In genomic region chr3:90639511-90640154, GRCm38 (mm10) we compare ENCODE assay signal across 10 mouse cellular contexts. TPM values are rescaled to one million over a fixed set of nuclear protein-coding genes. Genes with fewer than 3 reads are reported as not detected.
A peak's percentile ranks its signal among the peaks of the same experiment; 100 is the strongest.
DNase-seq lines count a peak whose midpoint lies in the region; ATAC-seq lines count a peak whose summit lies in the region.
"Had no signal": no experiment of that assay in that cellular context is flagged by ENCODE, and none has a peak within 500 bp of the region (broad histone marks: within the 10 kb centered on the region; RNA-seq: fewer than 3 reads in every experiment).

No protein-coding gene starts in this region.

- H3K36me3 ChIP-seq in forebrain, embryonic 14.5 days (ENCODE audit: control insufficient read depth, insufficient read depth, low read length): no peaks in the 10 kb centered on the region
- H3K36me3 ChIP-seq in forebrain, embryonic 16.5 days (ENCODE audit: control insufficient read depth, insufficient read depth): no peaks in the 10 kb centered on the region
- no peaks in the 10 kb centered on the region for H3K36me3 ChIP-seq in midbrain, embryonic 14.5 days (ENCODE audit: control insufficient read depth, insufficient read depth, low read length)
- no peaks in the 10 kb centered on the region for H3K36me3 ChIP-seq in midbrain, embryonic 13.5 days
- H3K36me3 ChIP-seq in embryonic facial prominence, embryonic 11.5 days (replicated peaks; ENCODE audit: control insufficient read depth, insufficient read depth, low read depth, low read length): no peaks in the 10 kb centered on the region

- no peaks in the 10 kb centered on the region for H3K4me1 ChIP-seq in forebrain, embryonic 14.5 days (ENCODE audit: control insufficient read depth, insufficient read depth, low read length)
- no peaks in the 10 kb centered on the region for H3K4me1 ChIP-seq in forebrain, embryonic 16.5 days (replicated peaks; ENCODE audit: control insufficient read depth, insufficient read depth, low read length)
- no peaks in the 10 kb centered on the region for H3K4me1 ChIP-seq in midbrain, embryonic 14.5 days (ENCODE audit: control insufficient read depth, insufficient read depth, low read length)
- H3K4me1 ChIP-seq in midbrain, embryonic 13.5 days (replicated peaks): no peaks in the 10 kb centered on the region
- H3K4me1 ChIP-seq in embryonic facial prominence, embryonic 11.5 days (ENCODE audit: control insufficient read depth, insufficient read depth, low read length): no peaks in the 10 kb centered on the region

- H3K4me3 ChIP-seq in forebrain, embryonic 14.5 days (ENCODE audit: low read depth, low read length): no peak overlapping the region
- no peak overlapping the region for H3K4me3 ChIP-seq in forebrain, embryonic 16.5 days (replicated peaks; ENCODE audit: low read length)
- no peak overlapping the region for H3K4me3 ChIP-seq in midbrain, embryonic 14.5 days (replicated peaks; ENCODE audit: low read depth, low read length)
- no peak overlapping the region for H3K4me3 ChIP-seq in midbrain, embryonic 13.5 days (replicated peaks)
- no peak overlapping the region for H3K4me3 ChIP-seq in embryonic facial prominence, embryonic 11.5 days (ENCODE audit: low read depth, low read length)

- no peak overlapping the region for H3K27ac ChIP-seq in forebrain, embryonic 14.5 days (ENCODE audit: low read depth, low read length)
- no peak overlapping the region for H3K27ac ChIP-seq in forebrain, embryonic 16.5 days (ENCODE audit: low read length)
- H3K27ac ChIP-seq in midbrain, embryonic 14.5 days (replicated peaks; ENCODE audit: low read depth, low read length): no peak overlapping the region
- H3K27ac ChIP-seq in midbrain, embryonic 13.5 days: no peak overlapping the region
- no peak overlapping the region for H3K27ac ChIP-seq in embryonic facial prominence, embryonic 11.5 days (replicated peaks; ENCODE audit: low read depth, low read length)

- H3K9me3 ChIP-seq in forebrain, embryonic 14.5 days (replicated peaks; ENCODE audit: control insufficient read depth, low read length): no peaks in the 10 kb centered on the region
- no peaks in the 10 kb centered on the region for H3K9me3 ChIP-seq in forebrain, embryonic 16.5 days (ENCODE audit: control insufficient read depth, low read length)
- no peaks in the 10 kb centered on the region for H3K9me3 ChIP-seq in midbrain, embryonic 14.5 days (ENCODE audit: control insufficient read depth, low read length)
- H3K9me3 ChIP-seq in midbrain, embryonic 13.5 days: no peaks in the 10 kb centered on the region
- no peaks in the 10 kb centered on the region for H3K9me3 ChIP-seq in embryonic facial prominence, embryonic 11.5 days (replicated peaks; ENCODE audit: control insufficient read depth, low read length)

- no peak overlapping the region for H3K9ac ChIP-seq in forebrain, embryonic 14.5 days (ENCODE audit: low read length)
- H3K9ac ChIP-seq in forebrain, embryonic 16.5 days (replicated peaks; ENCODE audit: low read depth, low read length): no peak overlapping the region
- no peak overlapping the region for H3K9ac ChIP-seq in midbrain, embryonic 14.5 days (replicated peaks; ENCODE audit: low read length)
- H3K9ac ChIP-seq in midbrain, embryonic 13.5 days (replicated peaks): no peak overlapping the region
- H3K9ac ChIP-seq in embryonic facial prominence, embryonic 11.5 days (replicated peaks; ENCODE audit: low read length): no peak overlapping the region

- H3K27me3 ChIP-seq in forebrain, embryonic 14.5 days (replicated peaks; ENCODE audit: control insufficient read depth, insufficient read depth, low read length): no peaks in the 10 kb centered on the region
- no peaks in the 10 kb centered on the region for H3K27me3 ChIP-seq in forebrain, embryonic 16.5 days (replicated peaks; ENCODE audit: control insufficient read depth, insufficient read depth, low read length)
- H3K27me3 ChIP-seq in midbrain, embryonic 14.5 days (ENCODE audit: control insufficient read depth, insufficient read depth, low read length): no peaks in the 10 kb centered on the region
- H3K27me3 ChIP-seq in midbrain, embryonic 13.5 days: no peaks in the 10 kb centered on the region
- H3K27me3 ChIP-seq in embryonic facial prominence, embryonic 11.5 days (ENCODE audit: control insufficient read depth, insufficient read depth, low read length): no peaks in the 10 kb centered on the region

- H3K4me2 ChIP-seq in forebrain, embryonic 14.5 days (ENCODE audit: low read length): no peak overlapping the region
- H3K4me2 ChIP-seq in forebrain, embryonic 16.5 days (ENCODE audit: low read length): no peak overlapping the region
- no peak overlapping the region for H3K4me2 ChIP-seq in midbrain, embryonic 14.5 days (ENCODE audit: low read length)
- H3K4me2 ChIP-seq in midbrain, embryonic 13.5 days (replicated peaks): no peak overlapping the region
- H3K4me2 ChIP-seq in embryonic facial prominence, embryonic 11.5 days (ENCODE audit: low read depth, low read length): no peak overlapping the region

- ATAC-seq in forebrain, embryonic 14.5 days: no peak
- ATAC-seq in forebrain, embryonic 16.5 days: no peak
- no peak for ATAC-seq in midbrain, embryonic 14.5 days (ENCODE audit: low FRiP score, low TSS enrichment)
- ATAC-seq in midbrain, embryonic 13.5 days: no peak
- no peak for ATAC-seq in embryonic facial prominence, embryonic 11.5 days (replicated peaks; ENCODE audit: insufficient number of reproducible peaks, low FRiP score, low TSS enrichment, low read depth)
- peak; percentile 52; the same call in 1 of the 2 replicates for ATAC-seq in neutrophil, adult 5-6 weeks (ENCODE audit: extremely low read depth, insufficient number of reproducible peaks, low FRiP score, poor library complexity, severe bottlenecking)

- 53% methylated on average over 7 of the region's 7 CpGs for WGBS in forebrain, embryonic 14.5 days
- WGBS in forebrain, embryonic 16.5 days: 57% methylated on average over 7 of the region's 7 CpGs
- WGBS in midbrain, embryonic 14.5 days: 55% methylated on average over 7 of the region's 7 CpGs
- 53% methylated on average over 7 of the region's 7 CpGs for WGBS in midbrain, embryonic 13.5 days
- 56% methylated on average over 7 of the region's 7 CpGs for WGBS in embryonic facial prominence, embryonic 11.5 days

- DNase-seq in forebrain, embryonic 14.5 days (ENCODE audit: low spot score): peak; percentile 15
- DNase-seq in midbrain, embryonic 14.5 days: peak; percentile 17
- DNase-seq in embryonic facial prominence, embryonic 11.5 days (ENCODE audit: low spot score): peak; percentile 55
- DNase-seq in layer of hippocampus, adult 18-20 months (ENCODE audit: low spot score in 2 of 2): no peak
- DNase-seq in left cerebral cortex, adult 8-10 months (ENCODE audit: low spot score in 2 of 2): no peak

RNA-seq across cellular contexts. Expression of gene S100a7a, which starts 14.2 kb away (rescaled TPM):
- not detected in 2 replicates for polyA plus RNA-seq in forebrain, embryonic 14.5 days (2014; fragmentation: Nextera tagmentation; extraction: Ambion mirVana)
- polyA plus RNA-seq in forebrain, embryonic 16.5 days (2015; fragmentation: Nextera tagmentation; extraction: Ambion mirVana): not detected in 2 replicates
- not detected in 2 replicates for polyA plus RNA-seq in midbrain, embryonic 14.5 days (2014; fragmentation: Nextera tagmentation; extraction: Ambion mirVana)
- not detected in 2 replicates for polyA plus RNA-seq in midbrain, embryonic 13.5 days (2015; fragmentation: Nextera tagmentation; extraction: Ambion mirVana)
- polyA plus RNA-seq in embryonic facial prominence, embryonic 11.5 days (2014; fragmentation: Nextera tagmentation; extraction: Ambion mirVana): not detected in 2 replicates
- 0.81 and 1.1 TPM in 2 replicates for total RNA-seq in neutrophil, adult 5-6 weeks (2017)
- under 1 TPM in 1 of 2 experiments, not detected in 1; 0.25 TPM for total RNA-seq in layer of hippocampus, adult 18-20 months (2021)
- 1 to 10 TPM in 2 of 4 experiments, under 1 TPM in 2; 0.38 to 1.1 (median 0.91) TPM for total RNA-seq in left cerebral cortex, adult 8-10 months (2022)

RNA-seq across cellular contexts. Expression of gene S100a6, which starts 27.0 kb away (rescaled TPM):
- 19.6 and 22.8 TPM in 2 replicates for polyA plus RNA-seq in forebrain, embryonic 14.5 days (2014; fragmentation: Nextera tagmentation; extraction: Ambion mirVana)
- 9.5 and 13.3 TPM in 2 replicates for polyA plus RNA-seq in forebrain, embryonic 16.5 days (2015; fragmentation: Nextera tagmentation; extraction: Ambion mirVana)
- 4.6 and 32.0 TPM in 2 replicates for polyA plus RNA-seq in midbrain, embryonic 14.5 days (2014; fragmentation: Nextera tagmentation; extraction: Ambion mirVana)
- polyA plus RNA-seq in midbrain, embryonic 13.5 days (2015; fragmentation: Nextera tagmentation; extraction: Ambion mirVana): 19.7 and 25.0 TPM in 2 replicates
- polyA plus RNA-seq in embryonic facial prominence, embryonic 11.5 days (2014; fragmentation: Nextera tagmentation; extraction: Ambion mirVana): 23.7 and 25.3 TPM in 2 replicates
- total RNA-seq in neutrophil, adult 5-6 weeks (2017): 1,146 and 1,580 TPM in 2 replicates
- total RNA-seq in layer of hippocampus, adult 18-20 months (2021): 10 to 100 TPM; 23.5 to 24.6 TPM
- total RNA-seq in left cerebral cortex, adult 8-10 months (2022): 10 to 100 TPM; 24.1 to 52.2 (median 38.7) TPM

RNA-seq across cellular contexts. Expression of gene S100a8, which starts 29.1 kb away (rescaled TPM):
- polyA plus RNA-seq in forebrain, embryonic 14.5 days (2014; fragmentation: Nextera tagmentation; extraction: Ambion mirVana): 1.5 and 3.3 TPM in 2 replicates
- polyA plus RNA-seq in forebrain, embryonic 16.5 days (2015; fragmentation: Nextera tagmentation; extraction: Ambion mirVana): 1.8 and 5.4 TPM in 2 replicates
- polyA plus RNA-seq in midbrain, embryonic 14.5 days (2014; fragmentation: Nextera tagmentation; extraction: Ambion mirVana): 2.2 TPM in 1 of 2 replicates, not detected in the other
- 2.8 and 4.7 TPM in 2 replicates for polyA plus RNA-seq in midbrain, embryonic 13.5 days (2015; fragmentation: Nextera tagmentation; extraction: Ambion mirVana)
- polyA plus RNA-seq in embryonic facial prominence, embryonic 11.5 days (2014; fragmentation: Nextera tagmentation; extraction: Ambion mirVana): 10.5 and 13.2 TPM in 2 replicates
- total RNA-seq in neutrophil, adult 5-6 weeks (2017): 8,742 and 9,143 TPM in 2 replicates
- total RNA-seq in layer of hippocampus, adult 18-20 months (2021): not detected
- 1 to 10 TPM in 1 of 4 experiments, not detected in 3; 1.7 TPM for total RNA-seq in left cerebral cortex, adult 8-10 months (2022)
- total RNA-seq: adrenal gland, adult 18-20 months had no signal
- polyA plus RNA-seq: large intestine, adult 2 months had no signal

RNA-seq across cellular contexts. Expression of gene S100a5, which starts 31.3 kb away (rescaled TPM):
- not detected in 2 replicates for polyA plus RNA-seq in forebrain, embryonic 14.5 days (2014; fragmentation: Nextera tagmentation; extraction: Ambion mirVana)
- not detected in 2 replicates for polyA plus RNA-seq in forebrain, embryonic 16.5 days (2015; fragmentation: Nextera tagmentation; extraction: Ambion mirVana)
- polyA plus RNA-seq in midbrain, embryonic 14.5 days (2014; fragmentation: Nextera tagmentation; extraction: Ambion mirVana): not detected in 2 replicates
- polyA plus RNA-seq in midbrain, embryonic 13.5 days (2015; fragmentation: Nextera tagmentation; extraction: Ambion mirVana): not detected in 2 replicates
- not detected in 2 replicates for polyA plus RNA-seq in embryonic facial prominence, embryonic 11.5 days (2014; fragmentation: Nextera tagmentation; extraction: Ambion mirVana)
- not detected in 2 replicates for total RNA-seq in neutrophil, adult 5-6 weeks (2017)
- total RNA-seq in layer of hippocampus, adult 18-20 months (2021): 1 to 10 TPM in 1 of 2 experiments, not detected in 1; 1.5 TPM
- 1 to 10 TPM in 1 of 4 experiments, not detected in 3; 1.1 TPM for total RNA-seq in left cerebral cortex, adult 8-10 months (2022)
- total RNA-seq: adrenal gland, adult 18-20 months had no signal
- polyA plus RNA-seq: large intestine, adult 2 months had no signal

RNA-seq across cellular contexts. Expression of gene S100a4, which starts 36.1 kb away (rescaled TPM):
- 1.3 and 1.9 TPM in 2 replicates for polyA plus RNA-seq in forebrain, embryonic 14.5 days (2014; fragmentation: Nextera tagmentation; extraction: Ambion mirVana)
- 0.65 and 1.3 TPM in 2 replicates for polyA plus RNA-seq in forebrain, embryonic 16.5 days (2015; fragmentation: Nextera tagmentation; extraction: Ambion mirVana)
- polyA plus RNA-seq in midbrain, embryonic 14.5 days (2014; fragmentation: Nextera tagmentation; extraction: Ambion mirVana): 1.5 TPM in 1 of 2 replicates, not detected in the other
- polyA plus RNA-seq in midbrain, embryonic 13.5 days (2015; fragmentation: Nextera tagmentation; extraction: Ambion mirVana): 0.83 and 1.1 TPM in 2 replicates
- 3.4 and 3.9 TPM in 2 replicates for polyA plus RNA-seq in embryonic facial prominence, embryonic 11.5 days (2014; fragmentation: Nextera tagmentation; extraction: Ambion mirVana)
- 88.4 and 95.9 TPM in 2 replicates for total RNA-seq in neutrophil, adult 5-6 weeks (2017)
- total RNA-seq in layer of hippocampus, adult 18-20 months (2021): 1 to 10 TPM; 2.9 to 5.3 TPM
- total RNA-seq in left cerebral cortex, adult 8-10 months (2022): 1 to 10 TPM; 2.5 to 5.5 (median 4.9) TPM

Comparison
In these comparisons a context has a peak if more than half of its experiments do, and no peak if none do; other contexts are left out.
1. DNase-seq: peak in forebrain, embryonic 14.5 days (single experiment), midbrain, embryonic 14.5 days (single experiment) and embryonic facial prominence, embryonic 11.5 days (single experiment); none in layer of hippocampus, adult 18-20 months (0 of 2) and left cerebral cortex, adult 8-10 months (0 of 2).